Mouse (Mus musculus): ENCODE results near the gene Prkn. TPM values are rescaled to one million over a fixed set of nuclear protein-coding genes. Genes with fewer than 3 reads are reported as not detected.

Prkn gene
- total and polyA plus RNA-seq, 2 experiments from 2014 or later, result 9.0 to 9.4 TPM

GRCm38 (mm10) chr17:12051031-12051430 lies 1210.8 kb downstream of the Prkn start:
- H3K9ac ChIP-seq (replicated peaks; ENCODE audit: low read length, poor library complexity, severe bottlenecking), result no peak overlapping the region
- H3K27me3 ChIP-seq (ENCODE audit: insufficient read depth, low read length), result no peaks in the 10 kb centered on the region
- H3K4me1 ChIP-seq (ENCODE audit: insufficient read depth, low read length), result no peaks in the 10 kb centered on the region
- 79% methylated on average over 3 of the region's 3 CpGs for WGBS
- no peak overlapping the region for H3K27ac ChIP-seq (ENCODE audit: low read depth, low read length)
- ATAC-seq (ENCODE audit: low FRiP score), result no peak
- H3K4me2 ChIP-seq (ENCODE audit: low read depth, low read length, poor library complexity, severe bottlenecking), result no peak overlapping the region
- H3K4me3 ChIP-seq (ENCODE audit: low read depth, low read length), result no peak overlapping the region
- H3K36me3 ChIP-seq (ENCODE audit: insufficient read depth, low read length), result no peaks in the 10 kb centered on the region
- DNase-seq (ENCODE audit: low spot score), result no peak
- TF ChIP-seq CTCF (IDR thresholded peaks at IDR 0.05), result no peak
- no peaks in the 10 kb centered on the region for H3K9me3 ChIP-seq (ENCODE audit: low read length)

DNA sequence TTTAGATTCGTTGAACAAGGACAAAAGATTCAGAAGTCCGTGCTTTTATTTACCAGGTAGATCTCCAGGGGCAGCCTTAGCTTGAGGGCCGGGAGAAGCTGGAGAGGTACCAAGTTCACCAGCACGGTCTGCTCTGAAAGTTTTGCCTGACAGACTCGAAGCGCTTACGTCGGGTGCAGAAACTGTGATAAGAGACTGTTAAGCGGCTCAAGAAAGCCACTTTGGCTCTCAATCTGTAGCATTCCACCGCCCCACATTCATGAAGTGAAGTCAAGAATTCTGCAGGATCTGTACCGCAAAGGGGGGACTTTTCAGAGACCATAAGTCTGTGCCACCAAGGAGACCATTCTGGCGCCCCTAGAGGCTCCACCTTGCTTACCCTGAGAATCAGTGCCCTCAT lies 1212.5 kb downstream of the Prkn start:
- 89% methylated on average over 12 of the region's 12 CpGs for WGBS

DNA sequence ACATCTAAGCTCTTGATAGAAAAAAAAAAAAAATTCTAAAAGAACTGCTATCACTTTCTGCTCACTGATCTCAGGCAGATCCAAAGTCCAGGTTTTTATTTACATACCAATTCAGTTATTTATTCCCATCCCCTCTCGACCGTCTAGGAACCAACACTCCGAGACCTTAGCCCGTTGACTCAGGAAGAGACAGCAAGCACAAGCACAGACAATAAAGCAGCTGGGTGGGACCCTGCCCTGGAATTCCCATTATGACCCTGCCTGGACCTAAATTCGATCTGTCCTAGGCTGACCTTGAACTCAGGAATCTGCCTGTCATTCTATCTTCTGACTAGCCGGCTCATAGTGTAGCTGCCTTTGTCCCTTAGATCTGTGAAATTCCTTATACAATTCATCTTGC lies 1218.9 kb downstream of the Prkn start:
- no peaks in the 10 kb centered on the region for H3K27me3 ChIP-seq (ENCODE audit: insufficient read depth, low read length)
- H3K27ac ChIP-seq (ENCODE audit: low read depth, low read length), result no peak overlapping the region
- no peak overlapping the region for H3K4me2 ChIP-seq (ENCODE audit: low read depth, low read length, poor library complexity, severe bottlenecking)
- 85% methylated on average over 6 of the region's 6 CpGs for whole genome bisulfite sequencing
- no peak for ATAC-seq (ENCODE audit: low FRiP score)
- no peak overlapping the region for H3K4me3 ChIP-seq (ENCODE audit: low read depth, low read length)
- H3K9ac ChIP-seq (replicated peaks; ENCODE audit: low read length, poor library complexity, severe bottlenecking), result no peak overlapping the region
- TF ChIP-seq CTCF (IDR thresholded peaks at IDR 0.05), result no peak
- no peak for DNase-seq (ENCODE audit: low spot score)
- no peaks in the 10 kb centered on the region for H3K9me3 ChIP-seq (ENCODE audit: low read length)
- no peaks in the 10 kb centered on the region; the same call in 1 of the 2 replicates for H3K4me1 ChIP-seq (ENCODE audit: insufficient read depth, low read length)
- H3K36me3 ChIP-seq (ENCODE audit: insufficient read depth, low read length), result no peaks in the 10 kb centered on the region

More for the DNA sequence above, 1212.5 kb downstream of the Prkn start:
- Histone ChIP-seq H3K4me3 (ENCODE audit: low read depth, low read length) (no peak overlapping the region), H3K27ac (ENCODE audit: low read depth, low read length) (no peak overlapping the region), H3K9me3 (ENCODE audit: low read length) (no peaks in the 10 kb centered on the region), H3K36me3 (ENCODE audit: insufficient read depth, low read length) (no peaks in the 10 kb centered on the region), H3K9ac (replicated peaks; ENCODE audit: low read length, poor library complexity, severe bottlenecking) (no peak overlapping the region), H3K27me3 (ENCODE audit: insufficient read depth, low read length) (no peaks in the 10 kb centered on the region), H3K4me2 (ENCODE audit: low read depth, low read length, poor library complexity, severe bottlenecking) (no peak overlapping the region), H3K4me1 (ENCODE audit: insufficient read depth, low read length) (no peaks in the 10 kb centered on the region)
- no peak for DNase-seq (ENCODE audit: low spot score)
- no peak for ATAC-seq (ENCODE audit: low FRiP score)
- TF ChIP-seq CTCF (IDR thresholded peaks at IDR 0.05), result no peak

DNA sequence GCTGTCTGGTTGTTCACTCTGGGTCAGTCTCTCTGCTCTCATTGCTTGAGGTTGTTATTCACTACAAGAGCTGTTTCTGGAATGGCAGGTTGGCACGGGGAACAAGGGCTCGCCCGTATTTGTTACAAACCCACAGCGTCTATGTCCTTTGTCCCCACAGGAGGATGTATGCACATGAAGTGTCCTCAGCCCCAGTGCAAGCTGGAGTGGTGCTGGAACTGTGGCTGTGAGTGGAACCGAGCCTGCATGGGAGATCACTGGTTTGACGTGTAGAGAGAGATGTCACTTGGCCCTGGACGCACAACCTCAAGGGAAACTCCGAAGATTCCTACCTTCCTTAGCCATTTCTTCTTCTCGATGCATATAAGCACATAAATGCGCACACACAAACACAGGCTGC lies 1221.2 kb downstream of the Prkn start:
- no peak overlapping the region for H3K9ac ChIP-seq (replicated peaks; ENCODE audit: low read length, poor library complexity, severe bottlenecking)
- H3K4me2 ChIP-seq (ENCODE audit: low read depth, low read length, poor library complexity, severe bottlenecking), result no peak overlapping the region
- DNase-seq (ENCODE audit: low spot score), result no peak
- H3K4me3 ChIP-seq (ENCODE audit: low read depth, low read length), result no peak overlapping the region
- ATAC-seq (ENCODE audit: low FRiP score), result no peak
- no peaks in the 10 kb centered on the region for H3K36me3 ChIP-seq (ENCODE audit: insufficient read depth, low read length)
- no peak overlapping the region for H3K27ac ChIP-seq (ENCODE audit: low read depth, low read length)
- H3K27me3 ChIP-seq (ENCODE audit: insufficient read depth, low read length), result no peaks in the 10 kb centered on the region
- TF ChIP-seq CTCF (IDR thresholded peaks at IDR 0.05), result no peak
- H3K4me1 ChIP-seq (ENCODE audit: insufficient read depth, low read length), result no peaks in the 10 kb centered on the region; the same call in 1 of the 2 replicates
- 90% methylated on average over 10 of the region's 10 CpGs for whole genome bisulfite sequencing
- H3K9me3 ChIP-seq (ENCODE audit: low read length), result no peaks in the 10 kb centered on the region

GRCm38 (mm10) chr17:12062861-12063260 lies 1222.7 kb downstream of the Prkn start:
- H3K9ac ChIP-seq (replicated peaks; ENCODE audit: low read length, poor library complexity, severe bottlenecking), result no peak overlapping the region
- no peaks in the 10 kb centered on the region for H3K27me3 ChIP-seq (ENCODE audit: insufficient read depth, low read length)
- no peak overlapping the region for H3K27ac ChIP-seq (ENCODE audit: low read depth, low read length)
- 67% methylated on average over 3 of the region's 3 CpGs for WGBS
- H3K4me3 ChIP-seq (ENCODE audit: low read depth, low read length), result no peak overlapping the region
- H3K4me1 ChIP-seq (ENCODE audit: insufficient read depth, low read length), result no peaks in the 10 kb centered on the region; the same call in 1 of the 2 replicates
- DNase-seq (ENCODE audit: low spot score), result no peak
- ATAC-seq (ENCODE audit: low FRiP score), result no peak
- TF ChIP-seq CTCF (IDR thresholded peaks at IDR 0.05), result no peak
- no peaks in the 10 kb centered on the region for H3K9me3 ChIP-seq (ENCODE audit: low read length)
- H3K4me2 ChIP-seq (ENCODE audit: low read depth, low read length, poor library complexity, severe bottlenecking), result no peak overlapping the region
- no peaks in the 10 kb centered on the region for H3K36me3 ChIP-seq (ENCODE audit: insufficient read depth, low read length)

DNA sequence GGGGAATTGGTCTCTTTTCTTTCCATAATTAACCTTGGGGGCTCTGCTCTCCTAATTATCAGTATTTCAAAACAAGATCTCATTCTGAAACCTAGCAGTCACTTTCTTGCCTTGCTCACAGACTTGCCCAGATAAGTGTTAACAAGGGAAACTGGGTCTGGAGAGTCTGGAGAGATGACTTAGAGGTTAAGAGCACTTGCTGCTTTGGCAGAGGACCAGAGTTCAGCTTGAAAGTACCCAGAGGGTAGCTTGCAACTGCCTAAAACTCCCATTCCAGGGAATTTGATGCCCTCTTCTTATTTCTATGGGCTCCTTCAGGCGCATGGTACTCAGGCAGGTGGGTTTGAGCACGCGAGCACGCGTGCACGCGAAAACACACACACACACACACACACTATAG lies 1223.3 kb downstream of the Prkn start:
- Histone ChIP-seq H3K27me3 (ENCODE audit: insufficient read depth, low read length) (no peaks in the 10 kb centered on the region), H3K27ac (ENCODE audit: low read depth, low read length) (no peak overlapping the region), H3K36me3 (ENCODE audit: insufficient read depth, low read length) (no peaks in the 10 kb centered on the region), H3K4me1 (ENCODE audit: insufficient read depth, low read length) (no peaks in the 10 kb centered on the region; the same call in 1 of the 2 replicates), H3K4me2 (ENCODE audit: low read depth, low read length, poor library complexity, severe bottlenecking) (no peak overlapping the region), H3K9me3 (ENCODE audit: low read length) (no peaks in the 10 kb centered on the region), H3K9ac (replicated peaks; ENCODE audit: low read length, poor library complexity, severe bottlenecking) (no peak overlapping the region), H3K4me3 (ENCODE audit: low read depth, low read length) (no peak overlapping the region)
- DNase-seq (ENCODE audit: low spot score), result no peak
- TF ChIP-seq CTCF (IDR thresholded peaks at IDR 0.05), result no peak
- ATAC-seq (ENCODE audit: low FRiP score), result no peak
- WGBS, result 96% methylated on average over 7 of the region's 7 CpGs
